Mouse (Mus musculus) lung, postnatal 10 days (tissue): ENCODE measurements at regions not wholly inside any gene's neighbourhood (a gene's known extent, or its start where the extent isn't known, plus 50 kb on each side); places are given as distances from the start of the nearest gene placed in this dataset.

Experiments used
- DNase-seq: peaks from one replicate; pipeline ENCODE4 v3.0.0; 2021

GRCm38 (mm10) chr12:9178626-9179025, 148.8 kb downstream of the Ttc32 start:
- no peak for DNase-seq

DNA sequence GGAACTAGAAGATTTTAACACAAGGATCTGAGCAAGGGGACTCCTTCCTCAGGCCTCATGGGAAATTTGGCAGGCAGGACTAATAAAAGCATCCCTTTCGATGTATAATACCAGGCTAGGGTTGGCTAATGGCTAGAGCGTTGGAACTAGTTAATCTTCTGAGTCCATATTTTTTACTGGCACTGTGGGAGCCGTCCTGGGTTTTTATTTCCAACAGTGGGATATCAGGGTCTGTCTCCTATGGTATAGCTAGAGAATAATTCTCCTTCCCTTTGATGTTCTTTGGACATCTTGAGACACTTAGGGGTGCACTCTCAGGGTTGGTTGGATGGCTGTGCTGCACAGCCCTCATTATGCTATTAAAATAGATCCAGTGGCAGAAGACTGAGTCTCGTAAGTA, 150.9 kb downstream of the Ttc32 start:
- DNase-seq, result no peak

DNA sequence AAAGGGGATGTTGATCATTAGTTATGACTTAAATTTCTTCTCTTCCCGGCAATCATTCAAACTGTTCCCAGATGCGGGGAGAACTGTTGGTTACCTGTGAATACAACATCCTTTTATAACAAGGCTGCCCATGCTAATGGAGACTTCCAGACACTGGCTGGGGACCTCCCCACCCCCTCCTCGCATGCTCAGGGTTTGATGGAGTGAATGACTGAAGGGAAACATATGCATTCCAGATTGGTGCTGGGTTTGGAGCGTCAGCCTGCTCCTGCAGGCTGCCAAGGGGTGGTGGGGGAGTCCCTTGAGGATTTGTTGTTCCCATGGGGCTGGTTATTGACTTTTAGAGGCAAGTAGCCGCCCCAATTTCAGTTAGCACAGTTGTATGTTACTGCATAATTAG, 161.9 kb downstream of the Ttc32 start:
- peak; percentile 28 for DNase-seq

- peak; percentile 52 for DNase-seq
These were observed 169.5 kb downstream of the Ttc32 start for GRCm38 (mm10) chr12:9199321-9199720.

GRCm38 (mm10) chr12:9212211-9212610, 182.4 kb downstream of the Ttc32 start:
- peak; percentile 27 for DNase-seq

GRCm38 (mm10) chr12:9224971-9225370, 195.2 kb downstream of the Ttc32 start:
- DNase-seq, result no peak

DNA sequence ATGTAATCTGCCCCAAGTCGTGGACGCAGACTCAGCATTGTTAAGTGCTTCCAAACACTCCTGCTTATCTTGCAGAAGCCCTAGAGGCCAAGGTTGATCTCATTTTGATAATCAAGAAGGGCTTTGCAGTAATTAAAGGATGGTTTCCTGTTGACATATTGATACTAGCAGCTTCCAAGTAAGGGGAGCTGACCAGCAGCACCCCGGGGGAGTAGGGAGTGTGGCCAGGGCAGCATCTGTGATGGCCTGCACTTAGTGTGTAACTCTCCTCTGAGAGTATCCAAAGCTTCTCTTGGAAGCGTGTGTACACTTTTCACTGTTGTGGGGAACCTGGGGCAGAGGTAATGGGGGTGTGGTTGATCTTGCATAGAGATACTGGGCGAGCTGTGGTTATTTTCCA, 198.1 kb downstream of the Ttc32 start:
- DNase-seq, result no peak

DNA sequence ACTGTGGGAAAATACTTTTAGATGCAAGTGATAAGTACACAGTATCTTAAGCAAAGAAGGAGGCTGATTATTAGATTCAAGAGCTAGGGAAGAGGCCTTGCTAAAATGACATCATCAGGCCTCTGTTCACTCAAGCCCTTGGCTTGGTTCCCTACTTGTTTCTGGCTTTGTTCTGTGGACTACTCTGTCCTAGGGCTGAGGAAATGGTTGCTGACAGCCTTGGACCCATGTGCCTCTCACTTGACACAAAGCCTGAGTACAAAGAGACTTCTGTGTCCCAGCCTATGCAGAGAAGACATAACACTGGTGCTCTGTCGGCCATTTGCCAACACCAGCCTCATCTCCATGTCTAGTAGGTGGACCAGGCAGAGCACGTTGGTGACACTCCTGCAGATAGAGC, 198.7 kb downstream of the Ttc32 start:
- DNase-seq, result peak; percentile 45

DNA sequence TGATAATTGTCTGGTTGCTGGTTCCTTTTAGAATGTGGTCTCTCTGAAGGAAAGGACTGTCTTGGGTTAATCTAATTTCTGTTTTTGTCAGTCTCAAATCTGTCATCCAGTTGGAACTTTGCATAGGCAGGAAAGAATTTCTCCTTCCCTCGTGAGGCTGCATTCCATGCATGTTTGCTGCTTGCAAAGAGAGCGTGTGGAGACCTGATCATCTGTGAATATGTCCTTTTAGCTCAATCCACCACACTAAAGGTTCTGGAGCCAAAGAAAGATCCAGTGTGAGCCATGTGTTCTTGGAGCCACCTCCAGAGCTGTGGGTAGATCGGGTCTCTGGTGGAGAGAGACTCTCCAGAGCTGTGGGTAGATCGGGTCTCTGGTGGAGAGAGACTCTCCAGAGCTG, 200.2 kb downstream of the Ttc32 start:
- DNase-seq, result peak; percentile 32

DNA sequence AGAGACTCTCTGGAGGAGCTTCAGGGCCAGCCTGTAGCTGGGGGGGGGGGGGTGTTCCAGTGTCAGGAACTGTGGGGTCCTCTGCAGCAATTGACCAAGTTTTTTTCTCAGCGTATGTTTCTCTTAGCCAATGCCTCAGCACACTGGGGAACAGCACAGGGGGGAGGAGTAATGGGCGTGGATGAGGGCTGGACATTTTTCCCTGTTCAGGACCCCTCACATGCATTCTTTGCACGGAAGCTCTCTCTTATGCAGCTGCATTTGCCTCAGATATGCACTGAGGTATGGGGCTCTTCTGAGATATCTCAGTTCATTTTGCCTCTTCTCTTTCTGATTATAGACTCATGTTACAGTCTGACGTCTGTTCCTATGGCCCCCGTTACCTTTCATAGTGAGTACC, 200.8 kb downstream of the Ttc32 start:
- DNase-seq, result no peak

GRCm38 (mm10) chr12:9232431-9232830, 202.6 kb downstream of the Ttc32 start:
- no peak for DNase-seq

DNA sequence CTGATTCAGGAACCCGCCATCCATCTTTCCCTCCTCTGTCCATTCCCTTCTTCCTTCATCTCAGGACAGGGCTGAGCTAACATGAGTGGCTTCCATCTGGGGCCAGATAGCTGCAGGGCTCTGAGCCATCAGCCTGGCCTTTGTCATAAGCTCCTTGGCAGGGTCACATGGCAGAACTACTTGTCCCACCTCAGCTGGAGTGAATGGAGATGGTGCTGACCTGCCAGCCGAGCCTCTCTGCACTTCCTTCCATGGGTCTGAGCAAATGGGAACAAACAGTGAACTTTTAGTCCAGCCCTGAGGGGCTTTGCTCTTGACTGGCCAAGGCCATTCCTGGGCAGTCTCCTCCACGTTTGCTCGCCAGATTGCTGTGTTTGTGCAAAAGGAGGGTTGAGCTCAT, 206.1 kb downstream of the Ttc32 start:
- DNase-seq, result peak; percentile 41

DNA sequence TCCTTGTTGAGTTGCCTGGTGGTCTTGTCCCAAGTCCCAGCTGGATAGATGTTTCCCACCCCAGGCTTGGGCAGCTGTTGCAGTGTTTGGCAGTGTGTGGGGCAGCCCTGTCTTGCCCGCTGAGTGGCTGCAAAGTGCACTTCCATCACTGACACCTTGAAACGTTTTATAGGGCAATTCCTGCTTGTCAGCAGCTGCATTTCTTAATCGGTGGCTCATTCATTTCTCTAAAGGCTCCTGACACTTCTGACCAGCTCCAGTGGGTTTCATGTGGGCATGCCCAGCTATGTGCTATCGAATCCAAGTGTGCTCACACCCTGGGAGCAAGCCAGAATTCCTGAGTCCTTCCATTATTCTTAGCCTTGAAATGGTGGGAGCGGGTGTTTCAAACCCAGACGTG, 207.7 kb downstream of the Ttc32 start:
- peak; percentile 48 for DNase-seq

DNA sequence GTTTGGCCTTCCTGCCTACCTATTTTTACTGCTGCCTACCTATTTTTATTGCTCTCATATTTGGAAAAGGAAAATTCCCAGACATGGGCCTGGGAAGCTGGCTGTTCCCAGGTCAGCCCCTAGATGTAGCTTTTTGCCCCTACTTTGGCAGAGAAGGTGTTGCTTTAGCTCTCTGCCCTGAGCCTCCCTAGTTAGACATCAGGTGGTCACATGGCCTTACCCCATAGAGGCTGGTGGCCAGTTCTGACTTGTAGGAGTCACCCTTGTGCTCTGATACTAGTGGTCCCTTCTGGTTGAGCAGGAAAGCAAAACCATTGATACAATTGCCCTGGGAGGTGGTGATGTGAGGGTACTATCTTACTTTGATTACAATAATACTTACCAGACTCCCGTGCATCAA, 208.2 kb downstream of the Ttc32 start:
- no peak for DNase-seq

GRCm38 (mm10) chr12:9247506-9247905, 217.7 kb downstream of the Ttc32 start:
- no peak for DNase-seq

DNA sequence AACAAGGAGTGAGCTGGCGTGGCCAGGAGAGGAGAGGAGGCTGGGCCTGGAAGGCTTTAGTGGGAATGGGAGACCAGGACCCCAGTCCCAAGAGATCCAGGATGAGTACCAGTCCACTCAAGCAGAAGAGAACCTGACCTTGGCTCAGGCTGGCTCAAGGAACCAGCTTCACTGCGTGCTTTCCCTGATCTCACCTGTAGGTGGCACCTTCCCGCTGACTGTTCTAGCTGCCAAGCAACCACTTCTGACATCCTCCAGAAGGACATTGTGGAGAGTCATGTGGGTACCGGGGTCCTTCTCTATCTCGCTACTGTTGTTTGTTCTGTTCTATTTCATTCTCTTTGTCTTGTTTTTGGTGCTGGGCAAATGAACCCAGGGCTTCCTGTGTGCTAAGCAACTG, 222.0 kb downstream of the Ttc32 start:
- DNase-seq, result peak; percentile 73

DNA sequence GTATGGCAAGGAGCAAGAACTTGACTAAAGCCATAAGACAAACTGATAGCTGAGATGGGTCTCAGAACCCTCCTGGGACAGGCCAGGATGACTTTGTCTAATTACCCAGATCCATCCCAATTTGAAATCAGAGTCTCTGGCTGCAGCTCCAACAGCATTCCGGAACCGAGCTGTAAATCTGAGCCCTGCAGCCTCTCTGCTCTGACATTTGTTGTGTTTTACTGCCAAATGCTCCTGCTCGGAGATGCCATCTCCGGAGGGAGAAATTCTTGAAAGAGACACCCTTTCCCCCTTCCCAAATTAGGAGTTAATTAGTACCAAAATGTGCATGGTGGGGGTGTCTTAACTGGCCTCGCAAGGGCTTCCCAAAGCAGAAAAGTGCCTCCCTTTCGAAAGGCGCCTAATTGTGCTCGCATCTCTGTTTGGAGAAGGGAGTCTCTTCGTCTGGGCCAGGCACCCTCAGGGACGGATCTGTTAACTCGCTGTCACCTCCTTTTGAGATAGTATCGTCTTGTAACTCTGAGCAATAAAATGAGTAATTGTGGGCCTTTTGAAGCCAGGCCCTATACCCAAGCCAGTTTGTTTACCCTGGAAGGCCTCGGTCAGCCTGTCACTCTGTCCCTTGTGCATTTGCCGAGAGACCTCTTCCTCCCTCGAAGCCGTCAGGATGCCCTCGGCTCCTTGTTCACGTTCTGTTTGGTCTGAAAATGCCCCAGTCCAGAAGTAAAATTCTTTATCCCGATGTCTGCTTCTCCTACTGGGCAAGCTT, 223.7 kb downstream of the Ttc32 start:
- DNase-seq, result no peak

DNA sequence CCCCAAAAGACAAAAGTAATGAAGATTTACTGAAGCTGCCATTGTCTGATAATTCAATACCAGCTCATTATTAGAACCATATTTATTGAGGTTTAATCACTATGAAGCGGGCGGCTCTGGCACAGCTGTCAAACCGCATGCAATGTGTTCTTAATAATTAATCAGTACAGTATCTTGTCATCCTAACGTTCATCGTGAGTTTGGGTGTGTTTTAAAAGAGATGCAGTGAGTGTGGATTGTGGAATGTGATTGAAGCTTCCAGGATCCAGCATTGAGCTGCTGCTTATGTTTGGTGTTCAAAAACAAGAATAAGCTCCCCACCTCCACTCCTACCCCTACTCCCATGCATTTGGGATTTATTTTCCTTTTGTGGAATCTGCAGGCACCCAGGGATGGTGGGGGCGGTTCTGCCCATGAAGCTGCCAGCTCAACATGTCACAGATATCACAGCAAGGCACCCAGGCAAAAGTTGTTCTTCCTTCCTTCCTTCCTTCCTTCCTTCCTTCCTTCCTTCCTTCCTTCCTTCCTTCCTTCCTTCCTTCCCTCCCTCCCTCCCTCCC, 224.6 kb downstream of the Ttc32 start:
- no peak for DNase-seq

- no peak for DNase-seq
These were observed 226.1 kb downstream of the Ttc32 start for GRCm38 (mm10) chr12:9255661-9256486.

DNA sequence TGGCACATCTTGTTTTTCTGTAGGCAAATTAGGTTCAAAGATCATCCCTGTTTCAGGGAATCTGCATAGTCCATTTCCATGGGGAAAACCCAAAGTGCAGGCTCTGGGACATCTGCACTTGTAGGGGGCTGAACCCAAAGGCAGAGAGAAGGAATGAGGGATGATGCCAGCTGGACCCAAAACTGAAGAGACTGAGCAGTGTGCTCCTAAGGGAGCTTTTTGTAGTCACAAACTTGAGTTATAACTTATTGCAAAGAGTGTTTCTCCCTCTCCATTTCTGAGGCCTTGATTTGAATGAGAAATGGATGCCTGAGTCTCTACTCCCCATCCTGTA, 226.7 kb downstream of the Ttc32 start:
- no peak for DNase-seq

GRCm38 (mm10) chr12:9258221-9258620, 228.4 kb downstream of the Ttc32 start:
- DNase-seq, result no peak

GRCm38 (mm10) chr12:9261662-9262061, 231.9 kb downstream of the Ttc32 start:
- DNase-seq, result no peak

- DNase-seq, result no peak
These were observed 236.4 kb downstream of the Ttc32 start for GRCm38 (mm10) chr12:9266221-9266620.

GRCm38 (mm10) chr12:9271484-9271883, 241.7 kb downstream of the Ttc32 start:
- no peak for DNase-seq
